Mouse (Mus musculus) E14TG2a.4 (cell line): ENCODE results near the gene Cth.

Experiments
- H3K27me3 ChIP-seq: 2 replicates; pipeline ENCODE4 v1.6.1; 2014; ENCODE audit warnings: low read length, control low read depth; ENCODE audit not compliant: insufficient read depth
- H3K36me3 ChIP-seq: 2 replicates; pipeline ENCODE4 v1.6.1; 2014; ENCODE audit warnings: low read length, control low read depth; ENCODE audit not compliant: insufficient read depth
- H3K4me1 ChIP-seq: replicated peaks from 2 replicates; pipeline ENCODE4 v1.6.1; 2014; ENCODE audit warnings: low read depth, low read length, control low read depth
- H3K4me3 ChIP-seq: replicated peaks from 2 replicates; pipeline ENCODE4 v1.5.1; 2014; ENCODE audit warnings: mild to moderate bottlenecking, low read length
- H3K9me3 ChIP-seq: 2 replicates; pipeline ENCODE4 v1.6.1; 2014; ENCODE audit warnings: low read length, control low read depth
- CTCF ChIP-seq: conservative IDR thresholded peaks from 2 replicates; pipeline ENCODE4 v1.5.1; 2014; ENCODE audit warnings: low read length
- NANOG ChIP-seq: IDR thresholded peaks from 2 replicates; pipeline ENCODE4 v1.6.1; 2014; ENCODE audit warnings: borderline replicate concordance, low read length, mixed read lengths
- POU5F1 ChIP-seq: IDR thresholded peaks from 2 replicates; pipeline ENCODE4 v1.6.1; 2014; ENCODE audit warnings: low read length, borderline replicate concordance

Cth gene

GRCm38 (mm10) chr3:157899986-157900385, 24.9 kb downstream of the Cth start:
- Histone ChIP-seq H3K4me3 (no peak overlapping the region), H3K27me3 (no peaks in the 10 kb centered on the region), H3K4me1 (peaks cover 6% of the 10 kb centered on the region), H3K9me3 (no peaks in the 10 kb centered on the region), H3K36me3 (peaks cover 90% of the 10 kb centered on the region)
- TF ChIP-seq CTCF (no peak), POU5F1 (no peak), NANOG (no peak)

GRCm38 (mm10) chr3:157897645-157898044, 27.2 kb downstream of the Cth start:
- H3K27me3 ChIP-seq, result no peaks in the 10 kb centered on the region
- H3K4me3 ChIP-seq, result no peak overlapping the region
- no peaks in the 10 kb centered on the region for H3K9me3 ChIP-seq
- H3K4me1 ChIP-seq, result no peaks in the 10 kb centered on the region
- peaks cover 82% of the 10 kb centered on the region for H3K36me3 ChIP-seq
- TF ChIP-seq NANOG (no peak), CTCF (no peak), POU5F1 (no peak)

GRCm38 (mm10) chr3:157891819-157892218, 33.1 kb downstream of the Cth start:
- Histone ChIP-seq H3K9me3 (no peaks in the 10 kb centered on the region), H3K27me3 (no peaks in the 10 kb centered on the region), H3K36me3 (peaks cover 34% of the 10 kb centered on the region), H3K4me1 (no peaks in the 10 kb centered on the region), H3K4me3 (no peak overlapping the region)
- TF ChIP-seq POU5F1 (no peak), CTCF (peak; percentile 37), NANOG (no peak)

GRCm38 (mm10) chr3:157884081-157884643, 40.7 kb downstream of the Cth start:
- no peak overlapping the region for H3K4me3 ChIP-seq
- no peaks in the 10 kb centered on the region for H3K4me1 ChIP-seq
- H3K9me3 ChIP-seq, result no peaks in the 10 kb centered on the region
- no peaks in the 10 kb centered on the region for H3K36me3 ChIP-seq
- no peak for TF ChIP-seq CTCF
- TF ChIP-seq POU5F1, result no peak
- no peak for TF ChIP-seq NANOG
- H3K27me3 ChIP-seq, result no peaks in the 10 kb centered on the region

GRCm38 (mm10) chr3:157883085-157883484, 41.8 kb downstream of the Cth start:
- H3K27me3 ChIP-seq, result no peaks in the 10 kb centered on the region
- no peak for TF ChIP-seq NANOG
- no peak for TF ChIP-seq CTCF
- no peak for TF ChIP-seq POU5F1
- H3K9me3 ChIP-seq, result no peaks in the 10 kb centered on the region
- H3K4me1 ChIP-seq, result no peaks in the 10 kb centered on the region
- H3K36me3 ChIP-seq, result no peaks in the 10 kb centered on the region
- H3K4me3 ChIP-seq, result no peak overlapping the region

- TF ChIP-seq NANOG (no peak), CTCF (no peak), POU5F1 (no peak)
- Histone ChIP-seq H3K36me3 (no peaks in the 10 kb centered on the region), H3K4me1 (no peaks in the 10 kb centered on the region), H3K9me3 (no peaks in the 10 kb centered on the region), H3K4me3 (no peak overlapping the region), H3K27me3 (no peaks in the 10 kb centered on the region)
Measured at GRCm38 (mm10) chr3:157881992-157882391, 42.9 kb downstream of the Cth start.

- H3K4me1 ChIP-seq, result no peaks in the 10 kb centered on the region
- no peaks in the 10 kb centered on the region for H3K9me3 ChIP-seq
- TF ChIP-seq NANOG, result no peak
- TF ChIP-seq CTCF, result no peak
- TF ChIP-seq POU5F1, result no peak
- no peaks in the 10 kb centered on the region for H3K27me3 ChIP-seq
- no peaks in the 10 kb centered on the region for H3K36me3 ChIP-seq
- no peak overlapping the region for H3K4me3 ChIP-seq
Measured at GRCm38 (mm10) chr3:157880983-157881382, 43.9 kb downstream of the Cth start.

- H3K4me1 ChIP-seq, result no peaks in the 10 kb centered on the region
- no peak for TF ChIP-seq NANOG
- no peak for TF ChIP-seq POU5F1
- TF ChIP-seq CTCF, result no peak
- H3K36me3 ChIP-seq, result no peaks in the 10 kb centered on the region
- no peaks in the 10 kb centered on the region for H3K9me3 ChIP-seq
- no peaks in the 10 kb centered on the region for H3K27me3 ChIP-seq
- H3K4me3 ChIP-seq, result no peak overlapping the region
Measured at GRCm38 (mm10) chr3:157877847-157878246, 47.0 kb downstream of the Cth start.
